Mouse (Mus musculus): ENCODE measurements around the gene Kcnj12.

- TF ChIP-seq CTCF (IDR thresholded peaks at IDR 0.05; ENCODE audit: low read depth) = no peak
- TF ChIP-seq EP300 (IDR thresholded peaks at IDR 0.05; ENCODE audit: low read depth) = no peak
These were observed 88.6 kb downstream of the Kcnj12 start for GRCm38 (mm10) chr11:61110928-61111327.

All from liver, postnatal 0 days (tissue).